Mouse (Mus musculus) MEL (cell line): ENCODE data around the gene Tuba3a. TPM values are rescaled to one million over a fixed set of nuclear protein-coding genes. Genes with fewer than 3 reads are reported as not detected.

ENCODE experiments used
- DNase-seq: peaks from one replicate; pipeline ENCODE4 v3.0.0; 2011; ENCODE audit warnings: low read depth, low spot score
- H3K27ac ChIP-seq: 2 replicates; pipeline ENCODE4 v1.5.1; 2012; ENCODE audit warnings: low read depth, mild to moderate bottlenecking, control low read depth, low read length, moderate library complexity; ENCODE audit not compliant: control insufficient read depth
- H3K27me3 ChIP-seq, 2 experiments: fragments of 150-350 bp in 1 of 2; sonication (generic) in 1 of 2; 2 replicates each; pipeline ENCODE4 v1.6.1; 2012; ENCODE audit warnings: low read length in 2 of 2, mild to moderate bottlenecking in 2 of 2, improper control_type of control experiment in 1 of 2, moderate library complexity in 1 of 2; ENCODE audit not compliant: insufficient read depth in 2 of 2, control insufficient read depth in 1 of 2
- H3K36me3 ChIP-seq, 2 experiments: 2 replicates each; pipeline ENCODE4 v1.6.1; 2012 to 2014; ENCODE audit warnings: low read length in 2 of 2, improper control_type of control experiment in 1 of 2, inconsistent platforms in 1 of 2, mild to moderate bottlenecking in 1 of 2; ENCODE audit not compliant: insufficient read depth in 2 of 2, control insufficient read depth in 1 of 2
- H3K4me1 ChIP-seq, 2 experiments: fragments of 150-350 bp in 1 of 2; sonication (generic) in 1 of 2; 2 replicates each; pipeline ENCODE4 v1.6.1; 2012; ENCODE audit warnings: low read length in 2 of 2, improper control_type of control experiment in 1 of 2, mild to moderate bottlenecking in 1 of 2; ENCODE audit not compliant: insufficient read depth in 2 of 2, control insufficient read depth in 1 of 2
- H3K4me3 ChIP-seq, 2 experiments: fragments of 150-350 bp in 1 of 2; sonication (generic) in 1 of 2; 2 replicates each; pipeline ENCODE4 v1.5.1; 2012; ENCODE audit warnings: low read depth in 2 of 2, low read length in 2 of 2, mild to moderate bottlenecking in 2 of 2, moderate library complexity in 2 of 2, control low read depth in 1 of 2, improper control_type of control experiment in 1 of 2; ENCODE audit not compliant: control insufficient read depth in 1 of 2, insufficient read depth in 1 of 2
- H3K79me2 ChIP-seq: 2 replicates; pipeline ENCODE4 v1.6.1; 2012; ENCODE audit warnings: mild to moderate bottlenecking, low read length, moderate library complexity; ENCODE audit not compliant: control insufficient read depth, poor library complexity, insufficient read depth
- H3K9ac ChIP-seq: 2 replicates; pipeline ENCODE4 v1.6.1; 2012; ENCODE audit warnings: low read depth, mild to moderate bottlenecking, control low read depth, low read length, moderate library complexity; ENCODE audit not compliant: control insufficient read depth, poor library complexity, severe bottlenecking
- H3K9me3 ChIP-seq: fragments of 150-350 bp; sonication (generic); replicated peaks from 2 replicates; pipeline ENCODE4 v1.6.1; 2012; ENCODE audit warnings: mild to moderate bottlenecking, low read length, improper control_type of control experiment, moderate library complexity; ENCODE audit not compliant: insufficient read depth
- CTCF ChIP-seq, 3 experiments: IDR thresholded peaks in 2 of 3; conservative IDR thresholded peaks in 1 of 3; 2 replicates each; pipeline ENCODE4 v1.5.1; 2011 to 2012; ENCODE audit warnings: low read length in 3 of 3, low read depth in 2 of 3, mild to moderate bottlenecking in 2 of 3, improper control_type of control experiment in 1 of 3, inconsistent platforms in 1 of 3, mixed read lengths in 1 of 3, moderate library complexity in 1 of 3; ENCODE audit not compliant: control insufficient read depth in 1 of 3, insufficient read depth in 1 of 3, poor library complexity in 1 of 3, severe bottlenecking in 1 of 3
- EP300 ChIP-seq, 2 experiments: IDR thresholded peaks; 2 replicates each; pipeline ENCODE4 v1.6.1; 2011; ENCODE audit warnings: improper control_type of control experiment in 2 of 2, low read length in 2 of 2, low read depth in 1 of 2, mild to moderate bottlenecking in 1 of 2
- GABPA ChIP-seq: IDR thresholded peaks from 2 replicates; pipeline ENCODE4 v1.6.1; 2012; ENCODE audit warnings: low read depth, mild to moderate bottlenecking, inconsistent platforms, low read length, improper control_type of control experiment, moderate library complexity
- GATA1 ChIP-seq: IDR thresholded peaks from 2 replicates; pipeline ENCODE4 v1.6.1; 2011; ENCODE audit warnings: low read depth, low read length, improper control_type of control experiment
- MAFK ChIP-seq: IDR thresholded peaks from 2 replicates; pipeline ENCODE4 v1.6.1; 2011; ENCODE audit warnings: low read depth, mild to moderate bottlenecking, low read length, improper control_type of control experiment, borderline replicate concordance
- MAX ChIP-seq: IDR thresholded peaks from 2 replicates; pipeline ENCODE4 v1.6.1; 2011; ENCODE audit warnings: low read length, improper control_type of control experiment
- MAZ ChIP-seq: IDR thresholded peaks from 2 replicates; pipeline ENCODE4 v1.6.1; 2012; ENCODE audit warnings: low read depth, mild to moderate bottlenecking, inconsistent platforms, low read length, improper control_type of control experiment
- MEF2A ChIP-seq: IDR thresholded peaks from 2 replicates; pipeline ENCODE4 v1.6.1; 2014; ENCODE audit warnings: low read depth, mild to moderate bottlenecking, inconsistent platforms, low read length, improper control_type of control experiment; ENCODE audit not compliant: poor library complexity, insufficient replicate concordance, severe bottlenecking; ENCODE audit errors: extremely low read depth
- MYB ChIP-seq: IDR thresholded peaks from 2 replicates; pipeline ENCODE4 v1.6.1; 2011; ENCODE audit warnings: mild to moderate bottlenecking, low read depth, low read length, improper control_type of control experiment
- NRF1 ChIP-seq: IDR thresholded peaks from 2 replicates; pipeline ENCODE4 v1.6.1; 2014; ENCODE audit warnings: low read depth, mild to moderate bottlenecking, inconsistent platforms, low read length, improper control_type of control experiment, moderate library complexity; ENCODE audit not compliant: poor library complexity, insufficient read depth, severe bottlenecking
- RAD21 ChIP-seq: IDR thresholded peaks from 2 replicates; pipeline ENCODE4 v1.6.1; 2011; ENCODE audit warnings: mild to moderate bottlenecking, low read depth, low read length, improper control_type of control experiment
- SIN3A ChIP-seq: IDR thresholded peaks from 2 replicates; pipeline ENCODE4 v1.6.1; 2012; ENCODE audit warnings: low read length, improper control_type of control experiment, inconsistent platforms
- SMC3 ChIP-seq: IDR thresholded peaks from 2 replicates; pipeline ENCODE4 v1.6.1; 2011; ENCODE audit warnings: low read depth, low read length, improper control_type of control experiment
- TAL1 ChIP-seq: IDR thresholded peaks from 2 replicates; pipeline ENCODE4 v1.6.1; 2012; ENCODE audit warnings: mild to moderate bottlenecking, inconsistent platforms, low read length, moderate library complexity, mixed read lengths
- TBP ChIP-seq: IDR thresholded peaks from 2 replicates; pipeline ENCODE4 v1.8.0; 2011; ENCODE audit warnings: low read depth, low read length, improper control_type of control experiment
- TCF12 ChIP-seq: IDR thresholded peaks from 2 replicates; pipeline ENCODE4 v1.6.1; 2014; ENCODE audit warnings: low read depth, mild to moderate bottlenecking, inconsistent platforms, low read length, improper control_type of control experiment, moderate library complexity
- USF1 ChIP-seq: IDR thresholded peaks from 2 replicates; pipeline ENCODE4 v1.6.1; 2014; ENCODE audit warnings: low read depth, mild to moderate bottlenecking, inconsistent platforms, low read length, improper control_type of control experiment, moderate library complexity
- USF2 ChIP-seq, 2 experiments: IDR thresholded peaks; 2 replicates each; pipeline ENCODE4 v1.6.1; 2011 to 2012; ENCODE audit warnings: improper control_type of control experiment in 2 of 2, low read length in 2 of 2, borderline replicate concordance in 1 of 2, inconsistent platforms in 1 of 2, low read depth in 1 of 2, mild to moderate bottlenecking in 1 of 2; ENCODE audit not compliant: insufficient read depth in 1 of 2
- ZC3H11A ChIP-seq: IDR thresholded peaks from 2 replicates; pipeline ENCODE4 v1.6.1; 2012; ENCODE audit warnings: low read depth, mild to moderate bottlenecking, inconsistent platforms, low read length, improper control_type of control experiment
- ZNF384 ChIP-seq: IDR thresholded peaks from 2 replicates; pipeline ENCODE4 v1.6.1; 2012; ENCODE audit warnings: low read depth, mild to moderate bottlenecking, inconsistent platforms, low read length, improper control_type of control experiment
- polyA plus RNA-seq, 2 experiments: library from polyadenylated mRNA; stranded (reverse) in 1 of 2; unstranded in 1 of 2; fragments of >175 nt in 1 of 2; fragments of >200 nt in 1 of 2; gene quantifications; 2 replicates each; pipeline versions ENCODE4 v1.2.1 to v1.2.4; 2012; ENCODE audit warnings: low replicate concordance in 2 of 2, low read depth in 1 of 2; ENCODE audit not compliant: insufficient read length in 2 of 2, insufficient read depth in 1 of 2, missing spikeins in 1 of 2
- total RNA-seq: library from RNA; depleted of rRNA; stranded (reverse); fragments of 300-350 nt; gene quantifications from 2 replicates; pipeline ENCODE4 v1.2.3, GENCODE M21; 2012

The Tuba3a gene
- total and polyA plus RNA-seq, 3 experiments = 0.06 TPM; not detected in 2

GRCm38 (mm10) chr6:125333112-125333899, 47.5 kb upstream of the Tuba3a start:
- no peak overlapping the region for H3K27ac ChIP-seq
- H3K27me3 ChIP-seq = peaks cover 2 to 5% of the 10 kb centered on the region in 2 experiments
- no peaks in the 10 kb centered on the region for H3K4me1 ChIP-seq

GRCm38 (mm10) chr6:125330626-125331326, 44.9 kb upstream of the Tuba3a start:
- Histone ChIP-seq H3K27ac (no peak overlapping the region), H3K36me3 (no peaks in the 10 kb centered on the region; a peak in 1 of 4 replicates), H3K4me3 (peak overlapping the region; percentile 60)
- DNase-seq = peak; percentile 70
- TF ChIP-seq MAZ (0 out of 2 replicates have a peak, but pooled peaks have one; percentile 29), NRF1 (peak; percentile 63), USF1 (no peak), SIN3A (0 out of 2 replicates have a peak, but pooled peaks have one; percentile 22)
- TF ChIP-seq, all 39 proteins: peak for 3
- peak overlapping the region; percentile 52 for H3K9ac ChIP-seq
- H3K79me2 ChIP-seq = no peaks in the 10 kb centered on the region
- peaks cover 2 to 8% of the 10 kb centered on the region in 2 experiments for H3K27me3 ChIP-seq
- no peaks in the 10 kb centered on the region for H3K9me3 ChIP-seq
- no peaks in the 10 kb centered on the region for H3K4me1 ChIP-seq

More at GRCm38 (mm10) chr6:125333112-125333899, 47.5 kb upstream of the Tuba3a start:
- Histone ChIP-seq H3K9me3 (no peaks in the 10 kb centered on the region), H3K9ac (no peak overlapping the region), H3K4me3 (no peak overlapping the region), H3K36me3 (no peaks in the 10 kb centered on the region; a peak in 1 of 4 replicates), H3K79me2 (no peaks in the 10 kb centered on the region)
- TF ChIP-seq MAZ (no peak), GATA1 (no peak), MAFK (no peak), SIN3A (no peak), ZNF384 (no peak), GABPA (no peak)
- no peak for DNase-seq

GRCm38 (mm10) chr6:125328243-125328642, 42.4 kb upstream of the Tuba3a start:
- Histone ChIP-seq H3K27ac (no peak overlapping the region), H3K79me2 (no peaks in the 10 kb centered on the region), H3K9ac (no peak overlapping the region), H3K27me3 (peaks cover 5 to 14% of the 10 kb centered on the region in 2 experiments), H3K4me1 (no peaks in the 10 kb centered on the region), H3K36me3 (no peaks in the 10 kb centered on the region; a peak in 1 of 4 replicates)
- peak; percentile 40 for DNase-seq
- no peak for TF ChIP-seq USF2 (IDR thresholded peaks at IDR 0.05; ENCODE audit: borderline replicate concordance in 1 of 2, insufficient read depth in 1 of 2, low read depth in 1 of 2, low read length in 2 of 2)
- peak; percentile 60 to 71 (median 63) for TF ChIP-seq CTCF (IDR thresholded peaks at IDR 0.05 in 2 of 3, conservative IDR thresholded peaks at IDR 0.05 in 1 of 3; ENCODE audit: control insufficient read depth in 1 of 3, insufficient read depth in 1 of 3, low read depth in 2 of 3, low read length in 3 of 3, poor library complexity in 1 of 3, severe bottlenecking in 1 of 3)
- TF ChIP-seq SMC3 = peak; percentile 51
- TF ChIP-seq MAX = no peak
- no peak for TF ChIP-seq ZC3H11A
- no peak for TF ChIP-seq EP300 (IDR thresholded peaks at IDR 0.05; ENCODE audit: low read depth in 1 of 2, low read length in 2 of 2)
- TF ChIP-seq TBP = no peak
- no peak for TF ChIP-seq TCF12
- no peak for TF ChIP-seq TAL1
- TF ChIP-seq SIN3A = no peak
- no peak for TF ChIP-seq MEF2A
- TF ChIP-seq MYB = no peak
- no peak for TF ChIP-seq MAFK
- TF ChIP-seq ZNF384 = no peak
- peak; percentile 2 for TF ChIP-seq RAD21
- no peak for TF ChIP-seq USF1
- TF ChIP-seq, all 39 proteins: peak for 3
- Histone ChIP-seq H3K9me3 (no peaks in the 10 kb centered on the region), H3K4me3 (no peak overlapping the region)
